Comparison of ENCODE assay signal across 8 mouse cellular contexts in genomic region chr16:33379944-33380881, GRCm38 (mm10). TPM values are rescaled to one million over a fixed set of nuclear protein-coding genes. Genes with fewer than 3 reads are reported as not detected.
DNase-seq lines count a peak whose midpoint lies in the region; ATAC-seq lines count a peak whose summit lies in the region.
"Not testable (repeated sequence)": the region's sequence is repeated elsewhere in the genome, so short reads cannot be mapped to it uniquely, and the experiment has no call there.

Gene Zfp148 (plus strand): TSS chr16:33380836.

- WGBS in hindbrain, embryonic 12.5 days: 4% methylated on average over 50 of the region's 50 CpGs

- not testable (repeated sequence) for H3K9me3 ChIP-seq in hindbrain, embryonic 12.5 days (replicated peaks)

- H3K4me1 ChIP-seq in hindbrain, embryonic 12.5 days: peaks cover 16% of the 10 kb centered on the region

- H3K4me2 ChIP-seq in hindbrain, embryonic 12.5 days (replicated peaks): peak within 1 kb of the TSS; percentile 86

- ATAC-seq in hindbrain, embryonic 12.5 days (ENCODE audit: low FRiP score): peak; percentile 91

- H3K27me3 ChIP-seq in hindbrain, embryonic 12.5 days: not testable (repeated sequence)

- peak within 1 kb of the TSS; percentile 97 for H3K27ac ChIP-seq in hindbrain, embryonic 12.5 days

- DNase-seq in NIH3T3 (ENCODE audit: low read depth): peak; percentile 95
- DNase-seq in cerebellum, postnatal 10 days: peak; percentile 97 to 98
- DNase-seq in frontal cortex, postnatal 10 days (ENCODE audit: low spot score in 2 of 2): peak; percentile 86 to 91
- peak; percentile 89 for DNase-seq in layer of hippocampus, postnatal 25 days (ENCODE audit: extremely low spot score in 1 of 2, low spot score in 1 of 2)
- DNase-seq in lung, postnatal 25 days (ENCODE audit: low spot score): peak; percentile 91
- DNase-seq in retina, embryonic 14.5 days (ENCODE audit: low spot score): peak; percentile 94
- peak; percentile 97 for DNase-seq in thymus, postnatal 4 days

- H3K4me3 ChIP-seq in hindbrain, embryonic 12.5 days: peak within 1 kb of the TSS; percentile 91

- peak within 1 kb of the TSS; percentile 99 for H3K9ac ChIP-seq in hindbrain, embryonic 12.5 days

- H3K36me3 ChIP-seq in hindbrain, embryonic 12.5 days: not testable (repeated sequence)

RNA-seq across cellular contexts. Expression of gene Zfp148, which starts in this region (rescaled TPM):
- polyA plus RNA-seq in hindbrain, embryonic 12.5 days (2016; fragmentation: Nextera tagmentation; extraction: Ambion mirVana): 59.0 and 62.5 TPM in 2 replicates
- 100 to 1,000 TPM; 132 to 139 TPM for total RNA-seq in layer of hippocampus, postnatal 25 days (2021)

Comparison
In these comparisons a context has a peak if more than half of its experiments do, and no peak if none do; other contexts are left out.
1. Peak in every context shown above with its lines: DNase-seq, ATAC-seq, H3K4me3 ChIP-seq and H3K27ac ChIP-seq.